Mouse (Mus musculus): ENCODE results near the gene Asb6.

DNA sequence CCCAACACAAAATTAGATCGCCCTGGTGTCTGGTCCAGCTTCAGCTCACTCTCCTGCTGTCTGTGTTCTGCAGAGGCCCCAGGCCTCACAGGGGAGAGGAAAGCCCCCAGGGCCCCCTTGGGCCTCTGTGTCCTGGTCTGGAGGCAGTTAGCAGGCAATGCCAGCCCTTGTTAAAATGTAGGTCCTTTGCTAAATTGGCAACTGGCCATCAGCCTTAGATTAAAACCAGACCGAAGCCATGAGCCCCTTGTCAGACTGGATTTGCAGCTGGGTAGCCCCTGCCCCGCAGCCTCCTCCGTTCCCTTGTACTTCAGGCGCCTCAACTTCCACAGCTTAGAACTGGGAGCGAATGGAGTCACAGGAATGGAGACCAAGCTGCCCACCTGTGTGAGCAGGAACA is 42.5 kb upstream of the Asb6 start:
- TF ChIP-seq POLR2A (IDR thresholded peaks at IDR 0.05; ENCODE audit: low read depth, low read length) (no peak), CTCF (IDR thresholded peaks at IDR 0.05; ENCODE audit: borderline replicate concordance, insufficient read depth, low read length) (no peak)
